Mouse (Mus musculus) neural tube, embryonic 15.5 days (tissue): ENCODE measurements around the gene Gm12394. TPM values are rescaled to one million over a fixed set of nuclear protein-coding genes. Genes with fewer than 3 reads are reported as not detected.
"Not testable (repeated sequence)": the region's sequence is repeated elsewhere in the genome, so short reads cannot be mapped to it uniquely, and the experiment has no call there.

ENCODE experiments used
- ATAC-seq: fragments of 200-750 bp; cut with Nextera tagmentation; 2 replicates; pipeline ENCODE4 v1.8.0; 2017; ENCODE audit warnings: mild to moderate bottlenecking, moderate TSS enrichment, moderate library complexity; ENCODE audit not compliant: low FRiP score
- H3K27ac ChIP-seq: fragments of 300-500 bp; sonication (generic); replicated peaks from 2 replicates; pipeline ENCODE4 v1.5.1; 2015; ENCODE audit warnings: mild to moderate bottlenecking, inconsistent platforms
- H3K27me3 ChIP-seq: fragments of 300-500 bp; sonication (generic); replicated peaks from 2 replicates; pipeline ENCODE4 v1.6.1; 2015; ENCODE audit warnings: inconsistent platforms
- H3K36me3 ChIP-seq: fragments of 300-500 bp; sonication (generic); 2 replicates; pipeline ENCODE4 v1.6.1; 2015; ENCODE audit warnings: inconsistent platforms
- H3K4me1 ChIP-seq: fragments of 300-500 bp; sonication (generic); 2 replicates; pipeline ENCODE4 v1.6.1; 2015; ENCODE audit warnings: inconsistent platforms
- H3K4me2 ChIP-seq: fragments of 300-500 bp; sonication (generic); 2 replicates; pipeline ENCODE4 v1.6.1; 2015; ENCODE audit warnings: inconsistent platforms, mild to moderate bottlenecking, moderate library complexity
- H3K4me3 ChIP-seq: fragments of 300-500 bp; sonication (generic); replicated peaks from 2 replicates; pipeline ENCODE4 v1.5.1; 2015; ENCODE audit warnings: mild to moderate bottlenecking, inconsistent platforms
- H3K9ac ChIP-seq: fragments of 300-500 bp; sonication (generic); replicated peaks from 2 replicates; pipeline ENCODE4 v1.6.1; 2015; ENCODE audit warnings: mild to moderate bottlenecking, inconsistent platforms
- H3K9me3 ChIP-seq: fragments of 300-500 bp; sonication (generic); replicated peaks from 2 replicates; pipeline ENCODE4 v1.6.1; 2016; ENCODE audit warnings: inconsistent platforms
- WGBS: fragments of 180-500 bp; shearing (Covaris S2); methylation state at CpG from one replicate; pipeline ENCODE4 v1.1.7; 2015; ENCODE audit warnings: mixed read lengths; 5-methylcytosine and 5-hydroxymethylcytosine counted together
- polyA plus RNA-seq: library from polyadenylated mRNA; unstranded; fragments of >200 nt; fragmentation: Nextera tagmentation; extraction: Ambion mirVana; gene quantifications from 2 replicates; pipeline ENCODE4 v1.2.1, GENCODE M21; 2015

Gene Gm12394
- polyA plus RNA-seq, result 0.49 and 0.51 TPM in 2 replicates

GRCm38 (mm10) chr4:42856671-42857070 lies at the start of gene Gm12394:
TSS of gene Gm12394 (minus strand) at chr4:42856771.
- H3K4me1 ChIP-seq, H3K36me3 ChIP-seq, H3K27ac ChIP-seq, H3K9me3 ChIP-seq, H3K4me2 ChIP-seq, H3K27me3 ChIP-seq, ATAC-seq, H3K4me3 ChIP-seq, H3K9ac ChIP-seq: not testable (repeated sequence)
- WGBS, result 83% methylated on average over 1 of the region's 1 CpGs

- no peak overlapping the region for H3K4me2 ChIP-seq
- H3K4me3 ChIP-seq, result no peak overlapping the region
- H3K27ac ChIP-seq, result no peak overlapping the region
Measured at GRCm38 (mm10) chr4:42904966-42905365, 48.4 kb upstream of the Gm12394 start.

GRCm38 (mm10) chr4:42904523-42904922 lies 48.0 kb upstream of the Gm12394 start:
- ATAC-seq, result no peak
- H3K4me1 ChIP-seq, result no peaks in the 10 kb centered on the region
- no peak overlapping the region for H3K9ac ChIP-seq
- no peak overlapping the region for H3K27ac ChIP-seq
- no peak overlapping the region for H3K4me2 ChIP-seq
- 91% methylated on average over 3 of the region's 3 CpGs for WGBS
- no peaks in the 10 kb centered on the region for H3K27me3 ChIP-seq
- no peaks in the 10 kb centered on the region for H3K36me3 ChIP-seq
- H3K4me3 ChIP-seq, result no peak overlapping the region
- H3K9me3 ChIP-seq, result no peaks in the 10 kb centered on the region

More at GRCm38 (mm10) chr4:42904966-42905365, 48.4 kb upstream of the Gm12394 start:
- H3K4me1 ChIP-seq, result no peaks in the 10 kb centered on the region
- no peaks in the 10 kb centered on the region for H3K27me3 ChIP-seq
- 77% methylated on average over 6 of the region's 6 CpGs for WGBS
- H3K36me3 ChIP-seq, result no peaks in the 10 kb centered on the region
- H3K9me3 ChIP-seq, result no peaks in the 10 kb centered on the region
- ATAC-seq, result no peak
- no peak overlapping the region for H3K9ac ChIP-seq

GRCm38 (mm10) chr4:42903942-42904341 lies 47.4 kb upstream of the Gm12394 start:
- Histone ChIP-seq H3K27me3 (no peaks in the 10 kb centered on the region), H3K4me2 (no peak overlapping the region), H3K9me3 (no peaks in the 10 kb centered on the region), H3K4me3 (no peak overlapping the region), H3K27ac (no peak overlapping the region), H3K9ac (no peak overlapping the region), H3K36me3 (no peaks in the 10 kb centered on the region), H3K4me1 (no peaks in the 10 kb centered on the region)
- ATAC-seq, result no peak
- 64% methylated on average over 1 of the region's 1 CpGs for WGBS

- Histone ChIP-seq H3K27me3 (no peaks in the 10 kb centered on the region), H3K9ac (no peak overlapping the region), H3K4me3 (no peak overlapping the region), H3K36me3 (no peaks in the 10 kb centered on the region), H3K9me3 (no peaks in the 10 kb centered on the region), H3K4me2 (no peak overlapping the region), H3K4me1 (no peaks in the 10 kb centered on the region), H3K27ac (no peak overlapping the region)
- 91% methylated on average over 5 of the region's 5 CpGs for WGBS
- ATAC-seq, result no peak
Measured at GRCm38 (mm10) chr4:42902730-42903129, 46.2 kb upstream of the Gm12394 start.

GRCm38 (mm10) chr4:42902174-42902573 lies 45.6 kb upstream of the Gm12394 start:
- no peak overlapping the region for H3K4me3 ChIP-seq
- 63% methylated on average over 9 of the region's 9 CpGs for WGBS
- no peak for ATAC-seq
- no peak overlapping the region for H3K4me2 ChIP-seq
- no peaks in the 10 kb centered on the region for H3K27me3 ChIP-seq
- no peak overlapping the region for H3K27ac ChIP-seq
- H3K9ac ChIP-seq, result no peak overlapping the region
- H3K4me1 ChIP-seq, result no peaks in the 10 kb centered on the region
- H3K9me3 ChIP-seq, result no peaks in the 10 kb centered on the region
- H3K36me3 ChIP-seq, result no peaks in the 10 kb centered on the region

- ATAC-seq, result no peak
- Histone ChIP-seq H3K36me3 (no peaks in the 10 kb centered on the region), H3K9ac (no peak overlapping the region), H3K4me3 (no peak overlapping the region), H3K4me2 (no peak overlapping the region), H3K27me3 (no peaks in the 10 kb centered on the region), H3K27ac (no peak overlapping the region), H3K9me3 (no peaks in the 10 kb centered on the region), H3K4me1 (no peaks in the 10 kb centered on the region)
- WGBS, result 71% methylated on average over 5 of the region's 5 CpGs
Measured at GRCm38 (mm10) chr4:42900878-42901277, 44.3 kb upstream of the Gm12394 start.

GRCm38 (mm10) chr4:42898914-42899313 lies 42.3 kb upstream of the Gm12394 start:
- Histone ChIP-seq H3K27ac (no peak overlapping the region), H3K4me1 (no peaks in the 10 kb centered on the region), H3K27me3 (no peaks in the 10 kb centered on the region), H3K4me2 (no peak overlapping the region), H3K36me3 (no peaks in the 10 kb centered on the region), H3K9me3 (no peaks in the 10 kb centered on the region), H3K9ac (no peak overlapping the region), H3K4me3 (no peak overlapping the region)
- 41% methylated on average over 3 of the region's 3 CpGs for WGBS
- no peak for ATAC-seq

GRCm38 (mm10) chr4:42895118-42895517 lies 38.5 kb upstream of the Gm12394 start:
- 53% methylated on average over 7 of the region's 7 CpGs for whole genome bisulfite sequencing
- no peaks in the 10 kb centered on the region for H3K9me3 ChIP-seq
- no peaks in the 10 kb centered on the region for H3K4me1 ChIP-seq
- no peak overlapping the region for H3K27ac ChIP-seq
- H3K27me3 ChIP-seq, result no peaks in the 10 kb centered on the region
- no peak overlapping the region for H3K9ac ChIP-seq
- no peaks in the 10 kb centered on the region for H3K36me3 ChIP-seq
- no peak overlapping the region for H3K4me3 ChIP-seq
- no peak for ATAC-seq
- no peak overlapping the region for H3K4me2 ChIP-seq

GRCm38 (mm10) chr4:42891176-42891575 lies 34.6 kb upstream of the Gm12394 start:
- Histone ChIP-seq H3K36me3 (no peaks in the 10 kb centered on the region), H3K4me1 (no peaks in the 10 kb centered on the region), H3K9me3 (no peaks in the 10 kb centered on the region), H3K27ac (no peak overlapping the region), H3K4me2 (no peak overlapping the region), H3K4me3 (no peak overlapping the region), H3K27me3 (no peaks in the 10 kb centered on the region), H3K9ac (no peak overlapping the region)
- 56% methylated on average over 7 of the region's 7 CpGs for WGBS
- no peak for ATAC-seq

- H3K4me2 ChIP-seq, result no peak overlapping the region
- no peak for ATAC-seq
- H3K27me3 ChIP-seq, result no peaks in the 10 kb centered on the region
- 94% methylated on average over 6 of the region's 6 CpGs for WGBS
- no peaks in the 10 kb centered on the region for H3K4me1 ChIP-seq
- H3K4me3 ChIP-seq, result no peak overlapping the region
- H3K36me3 ChIP-seq, result no peaks in the 10 kb centered on the region
- H3K9ac ChIP-seq, result no peak overlapping the region
- H3K27ac ChIP-seq, result no peak overlapping the region
- H3K9me3 ChIP-seq, result no peaks in the 10 kb centered on the region
Measured at GRCm38 (mm10) chr4:42888806-42889205, 32.2 kb upstream of the Gm12394 start.

GRCm38 (mm10) chr4:42886926-42887325 lies 30.4 kb upstream of the Gm12394 start:
- no peak for ATAC-seq
- 93% methylated on average over 6 of the region's 6 CpGs for WGBS
- no peak overlapping the region for H3K4me2 ChIP-seq
- H3K4me3 ChIP-seq, result no peak overlapping the region
- H3K27me3 ChIP-seq, result no peaks in the 10 kb centered on the region
- H3K9me3 ChIP-seq, result no peaks in the 10 kb centered on the region
- H3K9ac ChIP-seq, result no peak overlapping the region
- H3K36me3 ChIP-seq, result no peaks in the 10 kb centered on the region
- no peak overlapping the region for H3K27ac ChIP-seq
- H3K4me1 ChIP-seq, result no peaks in the 10 kb centered on the region

GRCm38 (mm10) chr4:42880677-42880948 lies 24.0 kb upstream of the Gm12394 start:
- no peaks in the 10 kb centered on the region for H3K27me3 ChIP-seq
- no peak for ATAC-seq
- H3K9me3 ChIP-seq, result no peaks in the 10 kb centered on the region
- no peak overlapping the region for H3K4me3 ChIP-seq
- no peaks in the 10 kb centered on the region for H3K4me1 ChIP-seq
- H3K9ac ChIP-seq, result no peak overlapping the region
- no peak overlapping the region for H3K27ac ChIP-seq
- H3K4me2 ChIP-seq, result no peak overlapping the region
- 58% methylated on average over 1 of the region's 1 CpGs for WGBS
- no peaks in the 10 kb centered on the region for H3K36me3 ChIP-seq
